Mouse (Mus musculus) heart, embryonic 15.5 days (tissue): Measurements from ENCODE around the gene Cpeb2. TPM values are rescaled to one million over a fixed set of nuclear protein-coding genes. Genes with fewer than 3 reads are reported as not detected.
A peak's percentile ranks its signal among the peaks of the same experiment; 100 is the strongest.

Experiments
- ATAC-seq: fragments of 200-750 bp; cut with Nextera tagmentation; replicated peaks from 2 replicates; pipeline ENCODE4 v1.8.0; 2017; ENCODE audit warnings: low read depth, moderate TSS enrichment; ENCODE audit not compliant: insufficient number of reproducible peaks, insufficient read depth, low FRiP score
- H3K27ac ChIP-seq: fragments of 300-500 bp; sonication (generic); 2 replicates; pipeline ENCODE4 v1.5.1; 2015; ENCODE audit warnings: mild to moderate bottlenecking, inconsistent platforms
- H3K27me3 ChIP-seq: fragments of 300-500 bp; sonication (generic); 2 replicates; pipeline ENCODE4 v1.6.1; 2015; ENCODE audit warnings: inconsistent platforms
- H3K36me3 ChIP-seq: fragments of 300-500 bp; sonication (generic); 2 replicates; pipeline ENCODE4 v1.6.1; 2015; ENCODE audit warnings: mild to moderate bottlenecking, inconsistent platforms
- H3K4me1 ChIP-seq: fragments of 300-500 bp; sonication (generic); replicated peaks from 2 replicates; pipeline ENCODE4 v1.6.1; 2015; ENCODE audit warnings: inconsistent platforms
- H3K4me2 ChIP-seq: fragments of 300-500 bp; sonication (generic); 2 replicates; pipeline ENCODE4 v1.6.1; 2015; ENCODE audit warnings: inconsistent platforms, mild to moderate bottlenecking, moderate library complexity
- H3K4me3 ChIP-seq: fragments of 300-500 bp; sonication (generic); 2 replicates; pipeline ENCODE4 v1.5.1; 2015; ENCODE audit warnings: mild to moderate bottlenecking, inconsistent platforms
- H3K9ac ChIP-seq: fragments of 300-500 bp; sonication (generic); 2 replicates; pipeline ENCODE4 v1.6.1; 2015; ENCODE audit warnings: mild to moderate bottlenecking, inconsistent platforms
- H3K9me3 ChIP-seq: fragments of 300-500 bp; sonication (generic); replicated peaks from 2 replicates; pipeline ENCODE4 v1.6.1; 2016; ENCODE audit warnings: inconsistent platforms
- WGBS: fragments of 180-500 bp; shearing (Covaris S2); methylation state at CpG from one replicate; pipeline ENCODE4 v1.1.7; 2015; ENCODE audit warnings: mixed read lengths; 5-methylcytosine and 5-hydroxymethylcytosine counted together
- polyA plus RNA-seq: library from polyadenylated mRNA; unstranded; fragments of >200 nt; fragmentation: Nextera tagmentation; extraction: Ambion mirVana; gene quantifications from 2 replicates; pipeline ENCODE4 v1.2.1, GENCODE M21; 2015

Gene Cpeb2
- polyA plus RNA-seq, 1 experiment from 2014 or later: 5.2 TPM

DNA sequence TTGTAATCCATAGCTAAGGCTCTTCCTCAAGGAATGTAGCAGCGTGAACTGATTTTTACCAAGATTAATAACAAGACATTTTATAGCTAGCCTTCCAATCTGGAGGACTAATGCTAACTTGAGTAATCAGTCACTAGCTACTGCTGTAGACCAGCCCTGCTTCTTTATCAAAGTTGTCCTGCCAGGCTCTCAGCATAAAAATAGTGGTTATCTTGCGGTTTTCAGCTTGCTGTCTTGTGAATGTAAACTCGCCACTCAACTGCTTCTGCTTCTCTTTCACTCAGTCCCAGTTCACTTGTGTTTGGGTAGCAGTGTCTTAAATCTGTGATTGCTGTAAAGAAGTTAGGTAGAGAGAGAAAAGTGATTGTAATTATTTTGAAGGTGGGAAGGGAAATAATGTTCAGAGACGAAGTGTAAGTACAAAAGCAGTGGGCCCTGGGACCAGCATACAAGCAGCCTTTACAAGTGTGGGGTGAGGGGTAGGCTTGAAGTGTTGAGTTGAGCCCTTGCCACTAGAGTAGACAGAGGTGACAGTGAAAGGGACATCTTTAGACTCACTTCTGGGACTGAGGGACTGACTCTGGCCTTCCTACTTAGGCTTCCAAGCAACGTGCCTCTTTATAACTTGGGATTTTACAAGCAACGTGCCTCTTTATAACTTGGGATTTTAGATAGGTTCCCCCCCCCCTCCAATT, 6.3 kb downstream of the Cpeb2 start:
- Histone ChIP-seq H3K4me2 (peak overlapping the region; percentile 41), H3K9me3 (no peaks in the 10 kb centered on the region), H3K27me3 (no peaks in the 10 kb centered on the region), H3K36me3 (no peaks in the 10 kb centered on the region), H3K27ac (peak overlapping the region; percentile 77), H3K9ac (no peak overlapping the region), H3K4me1 (peaks cover 13% of the 10 kb centered on the region), H3K4me3 (peak overlapping the region; percentile 1; the same call in 1 of the 2 replicates)
- WGBS: 38% methylated on average over 6 of the region's 6 CpGs
- ATAC-seq: peak; percentile 77; the same call in 1 of the 2 replicates

DNA sequence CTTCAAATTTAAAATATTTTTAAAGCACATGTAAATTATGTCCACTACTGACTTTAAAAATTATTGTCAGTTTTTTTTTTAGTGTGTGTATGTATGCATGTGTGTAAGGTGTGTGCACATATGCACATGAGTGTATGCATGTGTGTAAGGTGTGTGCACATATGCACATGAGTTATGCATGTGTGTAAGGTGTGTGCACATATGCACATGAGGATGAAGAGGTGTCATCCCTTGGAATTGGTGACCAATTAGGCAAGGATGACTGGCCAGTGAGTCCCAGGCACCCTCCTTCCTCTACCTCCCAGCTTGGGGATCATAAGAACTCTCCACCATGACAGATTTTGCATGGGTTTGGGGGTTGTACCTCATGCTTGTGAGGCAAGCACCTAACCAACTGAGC, 7.8 kb downstream of the Cpeb2 start:
- Histone ChIP-seq H3K9me3 (no peaks in the 10 kb centered on the region), H3K4me1 (peaks cover 13% of the 10 kb centered on the region), H3K27ac (no peak overlapping the region), H3K27me3 (no peaks in the 10 kb centered on the region), H3K4me3 (no peak overlapping the region), H3K9ac (no peak overlapping the region), H3K4me2 (no peak overlapping the region), H3K36me3 (peaks cover 9% of the 10 kb centered on the region; the same call in 1 of the 2 replicates)
- no peak for ATAC-seq

DNA sequence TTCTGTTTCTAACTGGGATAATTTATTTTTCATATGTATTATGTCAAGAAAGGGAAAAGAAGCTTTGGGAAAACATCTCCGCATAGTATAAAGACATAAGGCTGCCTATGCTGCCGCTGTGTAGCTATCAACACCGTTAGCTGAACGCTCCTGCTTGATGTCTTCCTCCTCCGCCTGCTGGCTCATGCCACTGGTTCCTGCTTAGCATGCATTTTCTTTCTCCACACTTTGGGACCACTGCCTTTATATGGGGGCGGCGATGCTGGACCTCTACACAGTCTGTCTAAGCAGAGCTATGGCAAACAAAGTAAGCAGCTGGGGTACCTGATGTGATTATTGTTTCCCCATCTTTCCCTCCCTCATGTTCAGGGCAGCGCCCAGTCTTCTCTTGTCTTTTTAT, 13.3 kb downstream of the Cpeb2 start:
- no peak overlapping the region for H3K9ac ChIP-seq
- H3K27me3 ChIP-seq: no peaks in the 10 kb centered on the region
- no peak overlapping the region for H3K27ac ChIP-seq
- H3K4me3 ChIP-seq: no peak overlapping the region
- H3K9me3 ChIP-seq: no peaks in the 10 kb centered on the region
- H3K4me1 ChIP-seq: peaks cover 20% of the 10 kb centered on the region
- peaks cover 12% of the 10 kb centered on the region; the same call in 1 of the 2 replicates for H3K36me3 ChIP-seq
- WGBS: 68% methylated on average over 8 of the region's 8 CpGs
- H3K4me2 ChIP-seq: no peak overlapping the region
- ATAC-seq: no peak

DNA sequence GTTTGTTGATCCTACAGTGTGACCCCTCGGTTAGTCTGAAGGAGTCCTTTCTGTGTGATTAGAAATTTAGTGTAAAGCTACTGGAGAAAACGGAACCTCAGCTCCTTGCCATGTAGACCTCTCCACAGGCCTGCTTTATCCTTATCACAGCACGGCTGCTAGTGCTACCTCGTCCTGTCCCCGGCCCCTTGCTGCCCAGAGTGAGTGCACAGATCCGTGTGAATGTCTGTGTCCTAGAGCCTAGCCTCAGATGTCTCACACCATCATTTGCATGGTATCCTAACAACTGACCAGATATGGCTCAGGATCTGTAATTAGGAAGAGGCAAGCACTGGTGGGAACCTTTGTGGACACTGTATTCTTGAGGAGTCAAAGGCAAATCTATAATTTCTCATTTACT, 14.0 kb downstream of the Cpeb2 start:
- H3K9me3 ChIP-seq: no peaks in the 10 kb centered on the region
- H3K36me3 ChIP-seq: peaks cover 12% of the 10 kb centered on the region; the same call in 1 of the 2 replicates
- H3K27me3 ChIP-seq: no peaks in the 10 kb centered on the region
- H3K9ac ChIP-seq: no peak overlapping the region
- WGBS: 44% methylated on average over 6 of the region's 6 CpGs
- no peak overlapping the region for H3K27ac ChIP-seq
- peaks cover 20% of the 10 kb centered on the region for H3K4me1 ChIP-seq
- ATAC-seq: no peak
- H3K4me2 ChIP-seq: no peak overlapping the region
- H3K4me3 ChIP-seq: no peak overlapping the region

DNA sequence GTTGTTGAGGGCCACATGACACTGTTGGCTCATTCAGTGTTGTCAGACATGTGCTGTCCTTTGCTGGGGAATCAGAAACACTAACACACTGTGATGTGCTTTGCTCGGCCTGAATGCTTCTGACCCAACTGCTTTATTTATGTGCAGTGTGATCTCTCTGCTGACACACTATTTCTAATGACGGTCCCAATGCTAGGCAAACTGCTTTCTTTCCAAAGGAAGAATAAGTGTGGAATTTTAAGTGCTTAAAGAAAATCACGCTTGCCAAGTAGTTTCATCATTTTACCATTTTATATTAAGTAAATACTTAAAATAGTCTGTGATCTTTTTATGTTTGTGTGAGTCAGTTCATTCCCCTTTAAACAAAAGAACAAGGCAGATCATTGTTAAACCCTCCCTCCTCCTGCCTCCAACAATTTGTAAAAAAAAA, 15.0 kb downstream of the Cpeb2 start:
- Histone ChIP-seq H3K9me3 (no peaks in the 10 kb centered on the region), H3K4me3 (no peak overlapping the region), H3K4me1 (peaks cover 20% of the 10 kb centered on the region), H3K9ac (no peak overlapping the region), H3K27ac (peak overlapping the region; percentile 33; the same call in 1 of the 2 replicates), H3K36me3 (peaks cover 12% of the 10 kb centered on the region; the same call in 1 of the 2 replicates), H3K4me2 (no peak overlapping the region), H3K27me3 (no peaks in the 10 kb centered on the region)
- ATAC-seq: no peak
- WGBS: 42% methylated on average over 3 of the region's 3 CpGs

DNA sequence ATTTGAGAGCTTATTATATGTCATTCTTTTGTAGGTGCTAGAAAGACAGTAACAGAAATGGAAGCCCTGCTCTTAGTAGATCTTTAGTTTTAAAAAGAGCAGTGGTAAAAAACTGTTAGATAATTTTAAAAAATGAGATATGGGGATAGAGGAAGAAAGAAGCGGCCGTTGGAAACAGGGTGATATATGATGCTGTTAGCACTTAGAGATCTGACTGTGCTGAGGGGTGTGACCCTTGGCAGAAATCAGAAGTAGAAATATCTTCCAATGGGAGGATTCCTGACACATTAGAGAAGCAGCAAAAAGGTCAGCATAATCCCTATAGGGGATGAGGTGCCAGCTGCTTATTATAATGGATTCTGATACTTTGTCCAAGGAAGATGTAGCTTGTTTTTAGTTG, 24.5 kb downstream of the Cpeb2 start:
- no peaks in the 10 kb centered on the region for H3K9me3 ChIP-seq
- H3K27ac ChIP-seq: no peak overlapping the region
- 38% methylated on average over 2 of the region's 2 CpGs for WGBS
- ATAC-seq: no peak
- H3K36me3 ChIP-seq: no peaks in the 10 kb centered on the region; the same call in 1 of the 2 replicates
- H3K4me2 ChIP-seq: no peak overlapping the region
- H3K9ac ChIP-seq: no peak overlapping the region
- 0 out of 2 replicates have a peak, but pooled peaks cover 2% of the 10 kb centered on the region for H3K4me1 ChIP-seq
- no peaks in the 10 kb centered on the region for H3K27me3 ChIP-seq
- no peak overlapping the region for H3K4me3 ChIP-seq

DNA sequence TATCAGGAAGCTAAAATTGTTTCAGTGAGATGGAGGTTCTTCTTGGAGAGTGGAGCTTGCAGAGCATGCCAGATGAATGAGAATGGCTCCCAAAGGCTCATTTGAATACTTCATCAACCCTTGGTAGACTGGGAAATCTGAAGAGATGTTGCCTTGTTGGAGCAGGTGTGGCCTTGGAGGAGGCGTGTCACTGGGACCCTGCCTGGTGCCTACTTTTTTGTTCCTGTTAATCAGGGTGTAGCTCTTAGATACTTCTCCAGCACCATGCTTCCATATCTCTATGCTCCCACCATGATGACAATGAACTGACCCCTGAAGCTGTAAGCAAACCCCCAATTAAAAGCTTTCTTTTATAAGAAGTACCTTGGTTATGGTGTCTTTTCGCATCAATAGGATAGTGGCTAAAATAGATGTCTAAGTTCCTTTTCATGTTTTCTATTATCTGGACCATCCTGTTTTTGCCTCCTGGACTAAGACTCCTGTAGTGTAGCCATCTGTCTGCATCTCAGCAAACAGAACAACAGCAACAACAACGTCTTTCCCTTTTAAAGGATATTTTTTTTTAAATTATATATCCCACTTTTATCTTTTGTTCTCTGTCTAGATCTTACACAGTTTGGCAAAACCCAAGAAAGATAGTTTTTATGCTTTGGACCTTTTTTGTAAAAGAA, 25.6 kb downstream of the Cpeb2 start:
- H3K4me1 ChIP-seq: 0 out of 2 replicates have a peak, but pooled peaks cover 2% of the 10 kb centered on the region
- 93% methylated on average over 3 of the region's 3 CpGs for WGBS
- no peak for ATAC-seq

DNA sequence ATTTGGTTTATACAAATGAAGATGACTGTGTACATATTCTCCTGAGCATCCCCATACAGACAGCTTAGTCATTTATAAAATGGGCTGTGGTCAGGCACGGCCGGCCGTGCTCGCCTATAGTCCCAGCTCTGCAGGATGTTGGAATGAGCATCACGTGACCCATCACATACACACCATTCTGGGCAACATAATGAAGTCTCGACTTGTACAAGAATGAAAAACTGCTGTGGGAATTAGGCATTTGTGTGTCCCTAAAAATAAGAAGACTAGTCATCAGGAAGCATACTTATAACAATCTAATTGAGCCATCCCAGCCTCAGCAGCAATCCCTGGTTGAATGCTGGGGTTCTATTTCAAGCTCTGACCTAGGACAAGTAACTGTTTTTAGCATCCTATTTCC, 28.8 kb downstream of the Cpeb2 start:
- no peak overlapping the region for H3K4me2 ChIP-seq
- H3K4me1 ChIP-seq: 0 out of 2 replicates have a peak, but pooled peaks cover 2% of the 10 kb centered on the region
- H3K4me3 ChIP-seq: no peak overlapping the region
- no peaks in the 10 kb centered on the region for H3K27me3 ChIP-seq
- H3K9me3 ChIP-seq: no peaks in the 10 kb centered on the region
- no peak overlapping the region for H3K9ac ChIP-seq
- 63% methylated on average over 6 of the region's 6 CpGs for WGBS
- ATAC-seq: no peak
- no peak overlapping the region; the same call in 1 of the 2 replicates for H3K27ac ChIP-seq
- no peaks in the 10 kb centered on the region for H3K36me3 ChIP-seq

More for the DNA sequence above, 25.6 kb downstream of the Cpeb2 start:
- Histone ChIP-seq H3K9ac (no peak overlapping the region), H3K9me3 (no peaks in the 10 kb centered on the region), H3K27ac (no peak overlapping the region), H3K4me2 (no peak overlapping the region), H3K36me3 (no peaks in the 10 kb centered on the region), H3K4me3 (no peak overlapping the region), H3K27me3 (no peaks in the 10 kb centered on the region)

DNA sequence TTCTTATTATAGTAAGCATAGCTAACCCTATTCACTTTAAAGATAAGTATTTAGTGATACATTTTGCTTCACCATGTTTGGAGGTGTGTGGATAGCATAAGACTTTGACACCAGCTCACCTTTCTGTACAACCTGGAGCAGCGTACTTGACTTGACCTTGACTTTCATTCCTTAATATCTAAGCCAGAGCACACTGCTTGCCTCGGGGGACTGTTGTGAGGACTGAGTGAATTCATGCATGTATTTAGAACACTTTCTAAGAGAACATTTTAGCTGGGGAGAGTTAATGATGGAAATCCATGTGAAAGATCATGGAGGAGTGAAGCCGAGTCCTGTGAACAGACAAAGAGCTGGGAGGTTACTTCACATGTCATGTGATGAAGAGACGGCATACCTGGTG, 31.0 kb downstream of the Cpeb2 start:
- no peak overlapping the region for H3K4me3 ChIP-seq
- 70% methylated on average over 4 of the region's 4 CpGs for WGBS
- 0 out of 2 replicates have a peak, but pooled peaks cover 2% of the 10 kb centered on the region for H3K4me1 ChIP-seq
- ATAC-seq: no peak
- no peaks in the 10 kb centered on the region for H3K9me3 ChIP-seq
- no peak overlapping the region for H3K4me2 ChIP-seq
- no peaks in the 10 kb centered on the region for H3K27me3 ChIP-seq
- no peaks in the 10 kb centered on the region for H3K36me3 ChIP-seq
- H3K9ac ChIP-seq: no peak overlapping the region
- no peak overlapping the region for H3K27ac ChIP-seq

DNA sequence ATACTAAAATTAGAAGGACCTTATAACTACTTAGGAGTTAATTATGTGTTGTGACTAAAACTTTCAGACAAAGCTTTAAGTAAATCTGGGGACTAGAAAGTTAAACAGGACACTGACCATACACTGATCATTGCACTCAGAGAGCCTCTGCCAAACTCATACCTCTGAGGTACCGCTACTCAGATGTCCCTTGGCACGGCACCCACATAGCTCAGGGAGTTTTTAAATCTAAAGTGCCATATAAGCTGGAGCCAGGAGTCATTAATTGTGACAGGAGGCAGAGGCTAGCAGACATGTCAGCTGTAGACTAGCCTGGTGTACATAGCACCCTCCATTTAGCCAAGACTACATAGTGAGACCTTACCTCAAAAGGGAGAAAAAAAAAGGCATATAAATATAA, 31.7 kb downstream of the Cpeb2 start:
- H3K9ac ChIP-seq: no peak overlapping the region
- H3K27me3 ChIP-seq: no peaks in the 10 kb centered on the region
- H3K27ac ChIP-seq: no peak overlapping the region
- no peak overlapping the region for H3K4me3 ChIP-seq
- H3K4me2 ChIP-seq: no peak overlapping the region
- no peak for ATAC-seq
- WGBS: 60% methylated on average over 2 of the region's 2 CpGs
- H3K4me1 ChIP-seq: 0 out of 2 replicates have a peak, but pooled peaks cover 2% of the 10 kb centered on the region
- no peaks in the 10 kb centered on the region for H3K9me3 ChIP-seq
- no peaks in the 10 kb centered on the region for H3K36me3 ChIP-seq

DNA sequence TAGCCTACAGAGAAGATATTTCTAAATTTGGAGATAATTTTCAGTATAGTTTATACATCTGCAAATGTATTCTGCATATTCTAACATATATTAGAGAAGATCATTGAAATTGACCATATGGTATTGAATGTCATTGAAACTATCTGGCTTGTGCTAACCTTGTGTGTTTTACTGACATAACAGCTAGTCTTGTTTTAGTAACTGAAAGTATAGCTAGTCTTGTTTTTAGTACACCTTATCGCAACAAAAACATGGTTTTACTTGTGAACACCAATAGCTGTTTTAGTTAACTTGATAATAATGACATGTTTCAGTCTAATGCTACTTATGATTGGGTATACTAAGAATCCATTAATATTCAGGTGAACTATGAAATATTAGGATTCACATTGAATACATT, 45.0 kb downstream of the Cpeb2 start:
- H3K4me2 ChIP-seq: no peak overlapping the region
- no peak overlapping the region for H3K9ac ChIP-seq
- no peaks in the 10 kb centered on the region for H3K4me1 ChIP-seq
- ATAC-seq: no peak
- no peak overlapping the region for H3K27ac ChIP-seq
- H3K27me3 ChIP-seq: no peaks in the 10 kb centered on the region
- H3K9me3 ChIP-seq: no peaks in the 10 kb centered on the region
- no peak overlapping the region for H3K4me3 ChIP-seq
- peaks cover 13% of the 10 kb centered on the region for H3K36me3 ChIP-seq
- 98% methylated on average over 1 of the region's 1 CpGs for WGBS
